Mouse (Mus musculus): ENCODE measurements at regions not wholly inside any gene's neighbourhood (a gene's known extent, or its start where the extent isn't known, plus 50 kb on each side); places are given as distances from the start of the nearest gene placed in this dataset.

GRCm38 (mm10) chr13:42392701-42393100, 91.4 kb downstream of the Edn1 start:
- TF ChIP-seq CTCF (IDR thresholded peaks at IDR 0.05; ENCODE audit: control insufficient read depth, insufficient read depth, insufficient read length): no peak
- TF ChIP-seq MYOD1 (IDR thresholded peaks at IDR 0.05; ENCODE audit: control insufficient read depth, insufficient read length, low read depth): no peak

Data from C2C12 (cell line).